11 mouse cellular contexts compared by ENCODE assay signal in the genomic region with DNA sequence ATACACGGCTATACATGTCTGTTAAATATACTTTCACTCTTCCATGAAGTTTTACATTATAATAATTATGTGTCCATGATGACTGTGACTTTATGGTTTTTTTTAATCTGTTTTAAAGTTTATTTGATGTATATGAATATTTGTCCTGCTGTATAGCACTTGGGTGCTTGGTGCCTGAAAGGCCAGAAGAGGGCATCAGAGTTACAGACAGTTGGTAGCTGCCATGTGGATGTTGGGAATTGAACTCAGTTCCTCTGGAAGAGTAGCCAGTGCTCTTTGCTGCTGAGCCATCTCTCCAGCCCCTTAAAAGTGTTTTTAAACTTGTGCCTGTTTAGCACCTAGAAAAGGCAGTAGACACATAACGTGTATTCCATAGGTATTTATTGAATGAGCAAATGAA. TPM values are rescaled to one million over a fixed set of nuclear protein-coding genes. Genes with fewer than 3 reads are reported as not detected.
DNase-seq lines count a peak whose midpoint lies in the region; ATAC-seq and TF ChIP-seq lines count a peak whose summit lies in the region.
"Had no signal": no experiment of that assay in that cellular context is flagged by ENCODE, and none has a peak within 500 bp of the region (broad histone marks: within the 10 kb centered on the region; RNA-seq: fewer than 3 reads in every experiment).

No protein-coding gene starts in this region.

- intact Hi-C loops in gastrocnemius, adult 2 months (cut with DNase I), result loop anchor here (5.0 kb wide), 1 partner anchor 96 kb away; no protein-coding TSS in a partner anchor

- H3K27ac ChIP-seq in gastrocnemius, adult 2 months, result no peak overlapping the region
- H3K27ac ChIP-seq: hindbrain, embryonic 10.5 days; limb, embryonic 15.5 days; neural tube, embryonic 13.5 days had no signal

- WGBS in lung, adult 2 months, result 64% methylated on average over 2 of the region's 2 CpGs

- TF ChIP-seq POLR2A in lung, adult 2 months (IDR thresholded peaks at IDR 0.05; ENCODE audit: borderline replicate concordance, extremely low read depth, low read depth, low read length), result no peak

- ATAC-seq in megakaryocyte-erythroid progenitor cell, adult 5-6 weeks (replicated peaks; ENCODE audit: low FRiP score, low TSS enrichment, poor library complexity, severe bottlenecking), result no peak

- no peaks in the 10 kb centered on the region for H3K4me1 ChIP-seq in lung, adult 2 months (ENCODE audit: control insufficient read depth, insufficient read depth, low read length)
- H3K4me1 ChIP-seq: hindbrain, embryonic 10.5 days; limb, embryonic 15.5 days; neural tube, embryonic 13.5 days had no signal

- TF ChIP-seq CTCF in gastrocnemius, adult 2 months (IDR thresholded peaks at IDR 0.05), result peak; percentile 81
- peak; percentile 58 for TF ChIP-seq CTCF in lung, adult 2 months (IDR thresholded peaks at IDR 0.05; ENCODE audit: insufficient read depth, low read length)

- no peak overlapping the region for H3K4me3 ChIP-seq in gastrocnemius, adult 2 months
- H3K4me3 ChIP-seq in lung, adult 2 months (replicated peaks; ENCODE audit: extremely low read depth, low read depth, low read length), result no peak overlapping the region
- H3K4me3 ChIP-seq: hindbrain, embryonic 10.5 days; limb, embryonic 15.5 days; neural tube, embryonic 13.5 days had no signal

- no peak for DNase-seq in gastrocnemius, adult 2 months
- DNase-seq in gastrocnemius, adult 8-10 months (ENCODE audit: low spot score in 2 of 2), result no peak
- DNase-seq in lung, adult 2 months, result no peak
- DNase-seq in lung, postnatal 4 days, result no peak
- DNase-seq in adipocyte (ENCODE audit: low spot score), result peak; percentile 48
- DNase-seq in lung, postnatal 14 days, result peak; percentile 28
- no peak for DNase-seq in frontal cortex, postnatal 14 days (ENCODE audit: low spot score in 2 of 2)

RNA-seq across cellular contexts. Expression of a gene that starts 21.4 kb away (rescaled TPM):
- 10 to 100 TPM; 15.0 to 15.5 TPM for total RNA-seq in gastrocnemius, adult 2 months (2021)
- 10 to 100 TPM; 12.3 to 15.0 (median 13.9) TPM for total RNA-seq in gastrocnemius, adult 8-10 months (2022)
- 79.1 and 82.0 TPM in 2 replicates for polyA plus RNA-seq in lung, adult 2 months (2012; rRNA removed)
- 2.7 and 8.0 TPM in 2 replicates for total RNA-seq in megakaryocyte-erythroid progenitor cell, adult 5-6 weeks (2014; fragmentation: Nextera tagmentation)
- total RNA-seq in megakaryocyte-erythroid progenitor cell, adult 5-6 weeks (2017), result 1.2 and 5.9 TPM in 2 replicates

Comparison
In these comparisons a context has a peak if more than half of its experiments do, and no peak if none do; other contexts are left out.
1. DNase-seq: peak in adipocyte (single experiment) and lung, postnatal 14 days (single experiment); none in gastrocnemius, adult 2 months (single experiment), gastrocnemius, adult 8-10 months (0 of 2), lung, adult 2 months (single experiment), lung, postnatal 4 days (0 of 2) and frontal cortex, postnatal 14 days (0 of 2).